Mouse (Mus musculus) liver, embryonic 15.5 days (tissue): ENCODE measurements around the gene Gm47995. TPM values are rescaled to one million over a fixed set of nuclear protein-coding genes. Genes with fewer than 3 reads are reported as not detected.
"Not testable (repeated sequence)": the region's sequence is repeated elsewhere in the genome, so short reads cannot be mapped to it uniquely, and the experiment has no call there.

Source experiments
- ATAC-seq: fragments of 200-750 bp; cut with Nextera tagmentation; 2 replicates; pipeline ENCODE4 v1.8.0; 2017; ENCODE audit warnings: moderate number of reproducible peaks, mild to moderate bottlenecking, moderate library complexity; ENCODE audit not compliant: insufficient read depth
- H3K27ac ChIP-seq: fragments of 300-500 bp; sonication (generic); replicated peaks from 2 replicates; pipeline ENCODE4 v1.5.1; 2015; ENCODE audit warnings: mild to moderate bottlenecking, inconsistent platforms
- H3K27me3 ChIP-seq: fragments of 300-500 bp; sonication (generic); 2 replicates; pipeline ENCODE4 v1.6.1; 2015; ENCODE audit warnings: mild to moderate bottlenecking, inconsistent platforms
- H3K36me3 ChIP-seq: fragments of 300-500 bp; sonication (generic); replicated peaks from 2 replicates; pipeline ENCODE4 v1.6.1; 2015; ENCODE audit warnings: moderate library complexity, mild to moderate bottlenecking, inconsistent platforms
- H3K4me1 ChIP-seq: fragments of 300-500 bp; sonication (generic); replicated peaks from 2 replicates; pipeline ENCODE4 v1.6.1; 2015; ENCODE audit warnings: inconsistent platforms
- H3K4me2 ChIP-seq: fragments of 300-500 bp; sonication (generic); 2 replicates; pipeline ENCODE4 v1.6.1; 2015; ENCODE audit warnings: moderate library complexity, mild to moderate bottlenecking, inconsistent platforms
- H3K4me3 ChIP-seq: fragments of 300-500 bp; sonication (generic); replicated peaks from 2 replicates; pipeline ENCODE4 v1.5.1; 2015; ENCODE audit warnings: mild to moderate bottlenecking, inconsistent platforms
- H3K9ac ChIP-seq: fragments of 300-500 bp; sonication (generic); 2 replicates; pipeline ENCODE4 v1.6.1; 2015; ENCODE audit warnings: moderate library complexity, mild to moderate bottlenecking, inconsistent platforms
- H3K9me3 ChIP-seq: fragments of 300-500 bp; sonication (generic); replicated peaks from 2 replicates; pipeline ENCODE4 v1.6.1; 2016; ENCODE audit warnings: inconsistent platforms
- WGBS: fragments of 180-500 bp; shearing (Covaris S2); methylation state at CpG from one replicate; pipeline ENCODE4 v1.1.7; 2015; ENCODE audit warnings: mixed read lengths; ENCODE audit not compliant: insufficient replicate concordance; 5-methylcytosine and 5-hydroxymethylcytosine counted together
- polyA plus RNA-seq: library from polyadenylated mRNA; unstranded; fragments of >200 nt; fragmentation: Nextera tagmentation; extraction: Ambion mirVana; gene quantifications from 2 replicates; pipeline ENCODE4 v1.2.1, GENCODE M21; 2015

The Gm47995 gene
- polyA plus RNA-seq = 0.74 and 0.82 TPM in 2 replicates

- H3K27ac ChIP-seq, H3K27me3 ChIP-seq, H3K9ac ChIP-seq, H3K36me3 ChIP-seq, H3K9me3 ChIP-seq, H3K4me2 ChIP-seq, H3K4me3 ChIP-seq: not testable (repeated sequence)
- ATAC-seq = peak; percentile 68; the same call in 1 of the 2 replicates
- peaks cover 12% of the 10 kb centered on the region for H3K4me1 ChIP-seq
- WGBS = 35% methylated on average over 3 of the region's 4 CpGs
These were observed at the start of gene Gm47995 for GRCm38 (mm10) chr1:151198120-151198519. TSS of gene Gm47995 (plus strand) at chr1:151198448.

GRCm38 (mm10) chr1:151150211-151150610 is 48.0 kb upstream of the Gm47995 start:
- H3K36me3 ChIP-seq = no peaks in the 10 kb centered on the region
- no peak for ATAC-seq
- no peak overlapping the region for H3K9ac ChIP-seq
- no peaks in the 10 kb centered on the region for H3K4me1 ChIP-seq
- H3K27me3 ChIP-seq = no peaks in the 10 kb centered on the region
- H3K4me3 ChIP-seq = no peak overlapping the region
- no peak overlapping the region for H3K27ac ChIP-seq
- no peaks in the 10 kb centered on the region for H3K9me3 ChIP-seq
- no peak overlapping the region for H3K4me2 ChIP-seq
- 68% methylated on average over 7 of the region's 7 CpGs for WGBS

- no peaks in the 10 kb centered on the region for H3K9me3 ChIP-seq
- no peak overlapping the region for H3K9ac ChIP-seq
- no peak overlapping the region for H3K27ac ChIP-seq
- H3K4me1 ChIP-seq = no peaks in the 10 kb centered on the region
- H3K4me3 ChIP-seq = no peak overlapping the region
- no peak overlapping the region for H3K4me2 ChIP-seq
- H3K27me3 ChIP-seq = no peaks in the 10 kb centered on the region
- no peak for ATAC-seq
- H3K36me3 ChIP-seq = no peaks in the 10 kb centered on the region
- 63% methylated on average over 2 of the region's 2 CpGs for WGBS
These were observed 47.2 kb upstream of the Gm47995 start for GRCm38 (mm10) chr1:151151089-151151488.

GRCm38 (mm10) chr1:151153056-151153652 is 45.1 kb upstream of the Gm47995 start:
- H3K4me1 ChIP-seq = no peaks in the 10 kb centered on the region; the same call in 1 of the 2 replicates
- H3K27me3 ChIP-seq = no peaks in the 10 kb centered on the region
- peak; percentile 37 for ATAC-seq
- H3K9ac ChIP-seq = no peak overlapping the region
- no peak overlapping the region for H3K4me2 ChIP-seq
- H3K4me3 ChIP-seq = no peak overlapping the region
- 54% methylated on average over 6 of the region's 6 CpGs for WGBS
- H3K36me3 ChIP-seq = no peaks in the 10 kb centered on the region
- H3K27ac ChIP-seq = no peak overlapping the region
- H3K9me3 ChIP-seq = no peaks in the 10 kb centered on the region

GRCm38 (mm10) chr1:151154131-151154530 is 44.1 kb upstream of the Gm47995 start:
- not testable (repeated sequence) for H3K27me3 ChIP-seq, H3K4me3 ChIP-seq, ATAC-seq, H3K27ac ChIP-seq, H3K9me3 ChIP-seq, H3K4me2 ChIP-seq, H3K9ac ChIP-seq, H3K4me1 ChIP-seq, H3K36me3 ChIP-seq
- WGBS = 72% methylated on average over 9 of the region's 9 CpGs

- Histone ChIP-seq H3K36me3 (no peaks in the 10 kb centered on the region), H3K27me3 (peaks cover 5% of the 10 kb centered on the region; the same call in 1 of the 2 replicates), H3K9me3 (no peaks in the 10 kb centered on the region), H3K4me1 (peaks cover 6% of the 10 kb centered on the region; the same call in 1 of the 2 replicates), H3K27ac (no peak overlapping the region), H3K9ac (no peak overlapping the region), H3K4me3 (no peak overlapping the region), H3K4me2 (no peak overlapping the region)
- WGBS = 56% methylated on average over 3 of the region's 3 CpGs
- no peak for ATAC-seq
These were observed 42.1 kb upstream of the Gm47995 start for GRCm38 (mm10) chr1:151156129-151156528.

GRCm38 (mm10) chr1:151156777-151157632 is 41.2 kb upstream of the Gm47995 start:
- Histone ChIP-seq H3K4me3 (no peak overlapping the region), H3K4me1 (peaks cover 6% of the 10 kb centered on the region; the same call in 1 of the 2 replicates), H3K4me2 (no peak overlapping the region), H3K27me3 (peaks cover 5% of the 10 kb centered on the region; the same call in 1 of the 2 replicates), H3K9me3 (no peaks in the 10 kb centered on the region), H3K27ac (no peak overlapping the region), H3K9ac (no peak overlapping the region), H3K36me3 (no peaks in the 10 kb centered on the region)
- 35% methylated on average over 7 of the region's 7 CpGs for WGBS
- ATAC-seq = no peak

GRCm38 (mm10) chr1:151157963-151158856 is 40.0 kb upstream of the Gm47995 start:
- ATAC-seq = no peak
- 74% methylated on average over 9 of the region's 9 CpGs for WGBS

GRCm38 (mm10) chr1:151158857-151159510 is 39.3 kb upstream of the Gm47995 start:
- Histone ChIP-seq H3K9ac (no peak overlapping the region), H3K36me3 (no peaks in the 10 kb centered on the region), H3K9me3 (no peaks in the 10 kb centered on the region), H3K4me1 (peaks cover 8% of the 10 kb centered on the region; the same call in 1 of the 2 replicates), H3K4me2 (no peak overlapping the region), H3K27me3 (peaks cover 5% of the 10 kb centered on the region; the same call in 1 of the 2 replicates), H3K27ac (no peak overlapping the region), H3K4me3 (no peak overlapping the region)
- ATAC-seq = no peak
- WGBS = 67% methylated on average over 2 of the region's 2 CpGs

More at GRCm38 (mm10) chr1:151157963-151158856, 40.0 kb upstream of the Gm47995 start:
- Histone ChIP-seq H3K9ac (no peak overlapping the region), H3K27me3 (peaks cover 5% of the 10 kb centered on the region; the same call in 1 of the 2 replicates), H3K9me3 (no peaks in the 10 kb centered on the region), H3K27ac (no peak overlapping the region), H3K4me1 (peaks cover 6% of the 10 kb centered on the region; the same call in 1 of the 2 replicates), H3K4me3 (no peak overlapping the region), H3K36me3 (no peaks in the 10 kb centered on the region), H3K4me2 (no peak overlapping the region)

- H3K4me3 ChIP-seq = no peak overlapping the region
- no peaks in the 10 kb centered on the region for H3K27me3 ChIP-seq
- peak overlapping the region; percentile 59; the same call in 1 of the 2 replicates for H3K27ac ChIP-seq
- H3K9ac ChIP-seq = no peak overlapping the region
- 17% methylated on average over 8 of the region's 8 CpGs for WGBS
- peaks cover 34% of the 10 kb centered on the region for H3K4me1 ChIP-seq
- ATAC-seq = no peak
- no peaks in the 10 kb centered on the region for H3K9me3 ChIP-seq
- no peak overlapping the region for H3K4me2 ChIP-seq
- H3K36me3 ChIP-seq = no peaks in the 10 kb centered on the region
These were observed 32.2 kb upstream of the Gm47995 start for GRCm38 (mm10) chr1:151166031-151166430.
